Mouse (Mus musculus) olfactory bulb, adult 2 months (tissue): ENCODE data around the gene Stab1. TPM values are rescaled to one million over a fixed set of nuclear protein-coding genes. Genes with fewer than 3 reads are reported as not detected.

Experiments
- H3K27ac ChIP-seq: fragments of 200-500 bp; 2 replicates; pipeline ENCODE4 v1.5.1; 2012; ENCODE audit warnings: low read depth, low read length; ENCODE audit not compliant: insufficient read depth
- H3K4me1 ChIP-seq: fragments of 200-500 bp; 2 replicates; pipeline ENCODE4 v1.6.1; 2012; ENCODE audit warnings: low read length; ENCODE audit not compliant: control insufficient read depth, insufficient read depth
- H3K4me3 ChIP-seq: fragments of 200-500 bp; 2 replicates; pipeline ENCODE4 v1.5.1; 2012; ENCODE audit warnings: mild to moderate bottlenecking, low read depth, low read length, moderate library complexity; ENCODE audit not compliant: insufficient read depth
- CTCF ChIP-seq: fragments of 200-500 bp; IDR thresholded peaks from 2 replicates; pipeline ENCODE4 v1.5.1; 2012; ENCODE audit warnings: low read depth, mild to moderate bottlenecking, low read length, moderate library complexity; ENCODE audit not compliant: insufficient read depth
- POLR2A ChIP-seq: fragments of 200-500 bp; IDR thresholded peaks from 2 replicates; pipeline ENCODE4 v1.6.1; 2012; ENCODE audit warnings: mild to moderate bottlenecking, low read depth, low read length, moderate library complexity; ENCODE audit not compliant: insufficient read depth
- WGBS: fragments of 180-500 bp; shearing (Covaris S2); methylation state at CpG from one replicate; pipeline ENCODE4 v1.1.7; 2018; 5-methylcytosine and 5-hydroxymethylcytosine counted together
- polyA plus RNA-seq: library from polyadenylated mRNA; stranded (reverse); fragments of >200 nt; gene quantifications from 2 replicates; pipeline ENCODE4 v1.2.4, GENCODE M21; 2012; ENCODE audit warnings: low replicate concordance; ENCODE audit not compliant: missing spikeins, insufficient read depth, insufficient read length

The Stab1 gene
- polyA plus RNA-seq, 1 experiment = not detected

- no peak for TF ChIP-seq POLR2A
- no peak for TF ChIP-seq CTCF
- Histone ChIP-seq H3K27ac (no peak overlapping the region), H3K4me1 (peaks cover 14% of the 10 kb centered on the region), H3K4me3 (no peak overlapping the region)
- 84% methylated on average over 30 of the region's 35 CpGs for WGBS
Measured at GRCm38 (mm10) chr14:31138219-31138896, 30.1 kb downstream of the Stab1 start.

DNA sequence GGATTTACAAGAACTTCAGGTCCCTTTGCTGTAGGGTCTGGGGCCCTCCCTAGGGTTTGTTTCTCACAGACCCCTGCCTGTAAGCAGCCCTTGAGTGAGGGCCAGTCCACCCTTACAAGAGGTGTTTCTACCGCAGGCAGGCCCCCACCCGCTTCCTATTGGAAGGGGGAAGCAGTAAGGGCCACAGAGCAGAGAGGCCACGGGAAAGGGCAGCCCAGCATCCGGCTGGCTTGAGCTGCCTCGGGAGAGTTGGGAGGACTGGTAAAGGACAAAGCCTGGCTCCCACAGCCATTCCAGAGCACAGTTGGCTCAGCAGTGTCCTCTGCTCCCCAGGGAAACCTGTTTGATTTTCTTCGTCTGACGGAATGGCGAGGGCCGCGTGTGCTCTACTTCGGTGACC lies 30.6 kb downstream of the Stab1 start:
- 78% methylated on average over 11 of the region's 11 CpGs for WGBS

DNA sequence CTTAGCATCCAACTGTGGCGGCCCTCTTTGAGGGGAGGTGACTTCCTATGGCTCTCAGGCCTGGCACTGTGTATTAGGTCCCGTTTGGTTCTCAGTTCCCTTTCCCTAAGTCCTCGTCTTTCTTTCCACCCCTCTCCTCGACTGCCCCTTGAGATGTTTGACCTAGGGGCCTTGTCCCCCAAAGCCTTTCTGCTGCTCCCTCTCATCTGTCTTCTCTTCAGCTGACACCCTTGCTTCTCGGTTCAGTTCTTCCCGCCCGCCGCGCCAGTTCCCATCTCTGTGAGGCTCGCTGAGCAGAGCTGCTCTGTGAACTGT lies 31.2 kb downstream of the Stab1 start:
- no peak overlapping the region for H3K4me3 ChIP-seq
- no peak for TF ChIP-seq CTCF
- TF ChIP-seq POLR2A = no peak
- no peak overlapping the region for H3K27ac ChIP-seq
- WGBS = 88% methylated on average over 10 of the region's 10 CpGs
- H3K4me1 ChIP-seq = peaks cover 18% of the 10 kb centered on the region

More for the DNA sequence above, 30.6 kb downstream of the Stab1 start:
- TF ChIP-seq POLR2A (no peak), CTCF (no peak)
- no peak overlapping the region for H3K4me3 ChIP-seq
- no peak overlapping the region for H3K27ac ChIP-seq
- H3K4me1 ChIP-seq = peaks cover 18% of the 10 kb centered on the region

DNA sequence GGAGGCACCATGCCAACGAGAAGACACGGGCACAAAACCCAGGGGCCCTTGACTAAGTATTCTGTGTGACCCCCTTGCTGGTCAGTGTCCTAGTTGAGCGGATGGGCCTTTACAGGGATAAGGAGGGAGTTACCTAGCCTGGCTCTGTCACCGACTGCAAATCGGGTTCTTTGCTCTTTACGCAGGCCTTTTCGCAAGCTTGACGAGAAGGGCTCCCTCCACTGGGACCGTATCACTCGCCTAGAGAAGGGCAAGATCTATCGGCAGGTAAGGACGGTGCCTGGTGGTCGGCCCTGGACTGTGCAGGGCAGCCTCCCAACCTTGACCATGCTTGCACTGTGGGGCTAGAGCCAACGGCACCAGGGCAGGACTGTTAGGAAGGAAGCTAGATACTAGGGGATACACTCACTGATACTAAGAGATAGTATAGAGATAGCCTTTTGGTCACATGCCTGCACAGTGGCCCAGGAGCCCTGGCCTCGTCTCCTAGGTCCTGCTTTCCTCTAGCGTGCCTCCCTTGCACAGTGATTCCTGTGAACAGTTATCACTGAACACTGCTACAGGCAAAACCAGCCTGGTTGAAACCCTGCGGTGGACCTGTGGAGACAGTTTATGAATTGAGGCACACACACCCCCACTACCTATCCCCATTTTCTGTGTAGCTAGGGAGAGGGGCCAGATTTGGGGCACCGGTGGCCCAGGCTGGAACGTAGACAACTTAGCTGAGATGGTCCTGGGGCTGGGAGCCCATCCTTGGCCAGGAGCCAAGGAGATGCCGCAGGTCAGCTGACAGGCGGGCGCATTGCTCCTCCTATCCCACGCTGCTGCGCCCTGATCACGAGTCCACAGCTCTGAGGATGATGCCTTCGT lies 31.8 kb downstream of the Stab1 start:
- Histone ChIP-seq H3K27ac (no peak overlapping the region), H3K4me3 (no peak overlapping the region), H3K4me1 (peaks cover 22% of the 10 kb centered on the region)
- TF ChIP-seq CTCF (no peak), POLR2A (no peak)
- 93% methylated on average over 26 of the region's 26 CpGs for whole genome bisulfite sequencing

GRCm38 (mm10) chr14:31135495-31136410 lies 32.7 kb downstream of the Stab1 start:
- Histone ChIP-seq H3K4me1 (peaks cover 29% of the 10 kb centered on the region), H3K27ac (no peak overlapping the region), H3K4me3 (no peak overlapping the region)
- TF ChIP-seq CTCF (no peak), POLR2A (no peak)
- 96% methylated on average over 34 of the region's 34 CpGs for WGBS

DNA sequence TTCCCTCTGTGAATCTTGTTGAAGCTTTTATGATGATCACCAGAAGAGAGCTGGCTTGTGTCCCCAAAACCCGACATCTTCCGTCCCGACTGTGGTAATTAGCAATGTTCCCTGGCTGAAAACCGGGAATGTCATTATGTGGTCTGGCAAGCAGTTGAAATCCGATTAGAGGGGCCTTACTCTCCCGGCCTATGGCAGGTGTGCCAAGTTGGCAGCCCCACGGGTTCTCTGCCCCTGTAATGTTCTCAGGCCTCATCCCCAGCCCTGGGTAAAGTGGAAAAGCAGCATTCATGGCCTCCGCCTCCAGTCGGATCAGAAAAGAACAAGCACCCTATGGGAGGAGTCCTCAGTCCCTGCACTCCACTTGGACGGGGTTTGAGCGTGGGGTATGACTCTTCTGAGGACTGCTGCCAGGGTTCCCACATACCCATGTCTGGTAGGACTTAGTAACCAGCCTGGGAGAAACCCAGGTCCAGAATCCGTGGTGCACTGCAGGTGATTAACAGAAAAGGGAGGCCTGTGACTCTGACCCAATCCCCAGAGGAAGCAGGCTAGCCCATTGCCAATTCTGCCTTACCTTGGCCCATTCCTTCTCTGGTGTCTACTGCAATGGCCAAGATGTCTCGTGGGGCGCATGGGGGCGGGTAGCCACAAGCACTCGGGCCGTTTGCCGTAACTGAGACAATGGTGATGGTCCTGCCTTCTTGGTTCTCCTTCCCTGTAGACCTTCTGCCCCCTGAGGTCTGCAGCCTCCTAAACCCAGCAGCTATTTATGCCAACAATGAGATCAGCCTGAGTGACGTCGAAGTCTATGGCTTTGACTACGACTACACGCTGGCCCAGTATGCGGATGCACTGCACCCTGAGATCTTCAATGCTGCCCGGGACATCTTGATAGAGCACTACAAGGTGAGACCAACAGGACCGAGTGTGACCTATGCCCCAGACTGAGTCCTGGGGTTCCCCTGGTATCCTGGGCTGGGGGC lies 34.1 kb downstream of the Stab1 start:
- whole genome bisulfite sequencing = 64% methylated on average over 25 of the region's 25 CpGs
- Histone ChIP-seq H3K4me1 (peaks cover 33% of the 10 kb centered on the region), H3K4me3 (no peak overlapping the region), H3K27ac (no peak overlapping the region)
- no peak for TF ChIP-seq CTCF
- no peak for TF ChIP-seq POLR2A

DNA sequence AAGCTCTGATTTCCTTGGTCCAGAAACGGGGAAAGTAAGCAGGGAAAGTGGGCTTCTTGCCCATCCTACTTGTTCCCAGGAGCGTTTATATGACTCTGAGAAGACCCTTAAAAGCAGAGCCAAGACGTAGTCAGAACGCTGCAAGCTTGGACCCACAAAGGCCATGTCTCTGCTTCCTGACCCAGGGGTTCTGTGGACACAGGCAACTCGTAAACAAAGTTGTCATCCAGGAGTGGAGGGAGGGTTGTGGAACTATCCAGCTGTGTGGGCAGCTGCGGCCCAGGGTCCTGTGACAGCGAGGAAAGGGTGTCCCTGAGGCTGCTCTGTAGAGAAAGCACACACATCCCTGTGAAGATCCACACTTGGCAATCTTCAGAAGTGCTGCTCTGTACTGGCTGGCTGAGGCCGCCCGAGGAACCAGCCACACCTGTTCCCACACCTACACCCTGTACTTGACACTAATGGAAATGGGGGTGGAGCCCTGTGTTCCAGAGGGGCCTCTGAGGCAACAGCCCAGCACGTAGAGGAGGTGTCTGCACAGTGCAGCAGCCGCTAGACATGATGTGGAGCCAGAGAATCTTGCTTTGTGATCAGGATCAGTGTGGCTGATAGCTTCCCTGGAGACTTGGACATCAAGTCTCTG lies 35.3 kb downstream of the Stab1 start:
- Histone ChIP-seq H3K4me3 (no peak overlapping the region), H3K4me1 (peaks cover 33% of the 10 kb centered on the region), H3K27ac (no peak overlapping the region)
- TF ChIP-seq POLR2A = no peak
- no peak for TF ChIP-seq CTCF
- WGBS = 72% methylated on average over 11 of the region's 11 CpGs
